Mouse (Mus musculus): ENCODE results near the gene Pik3r2.

The Pik3r2 gene

GRCm38 (mm10) chr8:70755661-70756475 is 20.6 kb downstream of the Pik3r2 start:
- peak; percentile 11 for DNase-seq

GRCm38 (mm10) chr8:70754871-70755660 is 21.4 kb downstream of the Pik3r2 start:
- DNase-seq: peak; percentile 77

GRCm38 (mm10) chr8:70754043-70754870 is 22.3 kb downstream of the Pik3r2 start, which contains the start of gene Rab3a:
Rab3a (plus strand) TSS chr8:70754679.
- peak; percentile 98 for DNase-seq

- peak; percentile 94 for DNase-seq
Measured at GRCm38 (mm10) chr8:70753151-70753550, 23.4 kb downstream of the Pik3r2 start.

- peak; percentile 91 for DNase-seq
Measured at GRCm38 (mm10) chr8:70752000-70752764, 24.3 kb downstream of the Pik3r2 start.

- peak; percentile 9 for DNase-seq
Measured at GRCm38 (mm10) chr8:70750128-70750680, 26.3 kb downstream of the Pik3r2 start.

GRCm38 (mm10) chr8:70749097-70749674 is 27.3 kb downstream of the Pik3r2 start:
- no peak for DNase-seq

- no peak for DNase-seq
Measured at GRCm38 (mm10) chr8:70748246-70749096, 28.0 kb downstream of the Pik3r2 start.

- DNase-seq: no peak
Measured at GRCm38 (mm10) chr8:70747211-70747890, 29.2 kb downstream of the Pik3r2 start.

GRCm38 (mm10) chr8:70746676-70747075 is 29.8 kb downstream of the Pik3r2 start:
- no peak for DNase-seq

GRCm38 (mm10) chr8:70745691-70746220 is 30.8 kb downstream of the Pik3r2 start:
- DNase-seq: no peak

- DNase-seq: peak; percentile 18
Measured at GRCm38 (mm10) chr8:70744806-70745205, 31.7 kb downstream of the Pik3r2 start.

GRCm38 (mm10) chr8:70743656-70744590 is 32.6 kb downstream of the Pik3r2 start:
- peak; percentile 85 for DNase-seq

- DNase-seq: peak; percentile 43
Measured at GRCm38 (mm10) chr8:70742981-70743655, 33.4 kb downstream of the Pik3r2 start.

- DNase-seq: peak; percentile 20
Measured at GRCm38 (mm10) chr8:70742176-70742575, 34.3 kb downstream of the Pik3r2 start.

GRCm38 (mm10) chr8:70741661-70742060 is 34.9 kb downstream of the Pik3r2 start:
- DNase-seq: peak; percentile 4

GRCm38 (mm10) chr8:70738211-70738610 is 38.3 kb downstream of the Pik3r2 start:
- DNase-seq: no peak

- no peak for DNase-seq
Measured at GRCm38 (mm10) chr8:70737705-70738104, 38.8 kb downstream of the Pik3r2 start.
